Mouse (Mus musculus) ovary, adult 10 weeks (tissue): ENCODE results near the gene Olfr1090. TPM values are rescaled to one million over a fixed set of nuclear protein-coding genes. Genes with fewer than 3 reads are reported as not detected.

ENCODE experiments used
- polyA plus RNA-seq: library from polyadenylated mRNA; stranded (reverse); fragments of 350-450 nt; fragmentation: Illumina TruSeq; extraction: RNeasy Lipid Tissue Mini Kit (QIAGEN cat#74804); gene quantifications from one replicate; pipeline ENCODE4 v1.2.3, GENCODE M21; 2014

Olfr1090 gene
- not detected for polyA plus RNA-seq

DNA sequence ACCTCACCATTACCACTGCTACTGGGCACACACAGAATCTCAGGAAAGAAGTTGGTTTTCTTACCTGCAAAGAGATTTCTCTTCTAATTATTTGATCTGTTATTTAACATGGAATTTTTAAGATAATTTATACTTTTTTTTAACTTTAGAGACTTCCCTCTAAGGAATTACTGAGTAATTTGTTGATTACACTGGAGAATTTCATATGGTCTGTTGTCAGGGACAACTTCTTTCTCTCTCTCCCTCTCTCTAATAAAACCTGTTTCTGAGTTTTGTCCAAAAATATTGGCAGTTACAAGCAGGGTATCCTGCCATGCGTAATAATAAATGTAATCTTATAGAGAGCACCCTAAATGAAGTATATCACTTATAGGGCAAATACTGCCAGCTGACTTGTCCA, at the start of gene Olfr1090:
TSS of gene Olfr1090 (minus strand) at position 101 of the 400 bp plus-strand sequence.

DNA sequence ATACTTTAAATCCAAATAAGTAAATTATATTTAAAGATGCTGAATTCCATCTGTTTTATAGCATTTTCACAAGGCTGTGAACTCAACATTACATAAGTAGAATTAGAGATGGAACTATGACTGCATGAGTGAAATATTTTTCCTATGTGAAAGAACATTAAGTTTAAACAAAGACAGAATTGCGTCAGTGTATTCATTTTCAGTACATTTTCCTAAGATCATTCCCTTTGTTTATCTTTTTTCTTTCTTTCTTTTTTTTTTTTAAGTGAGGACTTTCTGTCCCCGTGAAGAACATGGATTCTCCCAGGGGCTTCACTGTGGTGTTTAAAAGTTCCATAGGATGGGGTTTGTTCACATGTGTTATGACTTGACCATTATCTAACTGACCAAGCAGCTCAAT, 23.4 kb upstream of the Olfr1090 start, which contains the start of gene Olfr1093:
TSS of gene Olfr1093 (plus strand) at position 301 of the 400 bp plus-strand sequence.

DNA sequence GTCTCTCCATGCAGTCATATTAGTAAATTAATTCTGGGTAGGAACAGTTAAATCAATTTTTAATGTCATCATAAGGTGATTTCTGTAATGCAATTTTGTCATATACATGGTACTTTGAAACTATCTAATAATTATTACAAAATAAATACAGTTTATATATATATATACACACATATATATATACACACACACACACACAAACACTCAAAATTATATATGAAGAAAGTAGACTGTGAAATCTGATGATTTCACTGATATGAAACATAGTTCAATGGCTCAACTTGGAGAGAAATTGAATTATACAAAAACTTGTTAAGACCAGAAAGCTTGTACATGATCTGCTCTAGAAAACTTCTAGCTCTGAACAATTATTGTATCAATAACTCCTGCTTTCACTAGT, 25.2 kb downstream of the Olfr1090 start, which contains the start of gene Olfr1089:
TSS of gene Olfr1089 (minus strand) at position 101 of the 400 bp plus-strand sequence.

Other genes with a start within 250 kb of the Olfr1090 start
- not detected for gene Olfr1079, start 216.5 kb downstream of the Olfr1090 start, polyA plus RNA-seq
- not detected for gene Olfr1080, start 200.8 kb downstream of the Olfr1090 start, polyA plus RNA-seq
- not detected for gene Olfr1082, start 160.0 kb downstream of the Olfr1090 start, polyA plus RNA-seq
- gene Olfr1084, start 119.3 kb downstream of the Olfr1090 start, polyA plus RNA-seq = not detected
- not detected for gene Olfr1085, start 97.0 kb downstream of the Olfr1090 start, polyA plus RNA-seq
- not detected for gene Olfr1086, start 78.9 kb downstream of the Olfr1090 start, polyA plus RNA-seq
- not detected for gene Olfr1087, start 60.6 kb downstream of the Olfr1090 start, polyA plus RNA-seq
- not detected for gene Olfr1089, start 25.3 kb downstream of the Olfr1090 start, polyA plus RNA-seq
- not detected for gene Olfr1093, start 23.5 kb upstream of the Olfr1090 start, polyA plus RNA-seq
- gene Olfr141, start 51.0 kb upstream of the Olfr1090 start, polyA plus RNA-seq = not detected
- not detected for gene Olfr1094, start 65.7 kb upstream of the Olfr1090 start, polyA plus RNA-seq
- not detected for gene Olfr1095, start 92.7 kb upstream of the Olfr1090 start, polyA plus RNA-seq
- gene Gm13723, start 115.8 kb upstream of the Olfr1090 start, polyA plus RNA-seq = not detected
- not detected for gene Olfr1097, start 133.2 kb upstream of the Olfr1090 start, polyA plus RNA-seq
- not detected for gene Olfr1098, start 165.6 kb upstream of the Olfr1090 start, polyA plus RNA-seq
- not detected for gene Olfr1099, start 201.7 kb upstream of the Olfr1090 start, polyA plus RNA-seq
- gene Olfr1100, start 221.0 kb upstream of the Olfr1090 start, polyA plus RNA-seq = not detected
- not detected for gene Olfr1101, start 232.2 kb upstream of the Olfr1090 start, polyA plus RNA-seq
- gene Olfr1102, start 239.4 kb upstream of the Olfr1090 start, polyA plus RNA-seq = not detected